ENCODE assay signal across 17 mouse cellular contexts in genomic region chr7:113113266-113113893, GRCm38 (mm10).
DNase-seq lines count a peak whose midpoint lies in the region; ATAC-seq and TF ChIP-seq lines count a peak whose summit lies in the region.
"Had no signal": no experiment of that assay in that cellular context is flagged by ENCODE, and none has a peak within 500 bp of the region (broad histone marks: within the 10 kb centered on the region; RNA-seq: fewer than 3 reads in every experiment).

No protein-coding gene starts in this region.

- H3K27ac ChIP-seq in stomach, embryonic 15.5 days = no peak overlapping the region
- no peak overlapping the region for H3K27ac ChIP-seq in lung, postnatal 0 days (ENCODE audit: low read length)
- H3K27ac ChIP-seq: embryonic facial prominence, embryonic 15.5 days; intestine, embryonic 15.5 days; limb, embryonic 10.5 days; liver, embryonic 12.5 days; lung, embryonic 15.5 days; neural tube, embryonic 15.5 days had no signal

- 42% methylated on average over 10 of the region's 10 CpGs for WGBS in stomach, embryonic 15.5 days
- 52% methylated on average over 10 of the region's 10 CpGs for WGBS in lung, postnatal 0 days

- intact Hi-C loops in left cerebral cortex, postnatal 4 days (cut with DNase I) = no loop called here

- H3K4me2 ChIP-seq in stomach, embryonic 15.5 days = no peak overlapping the region
- no peak overlapping the region for H3K4me2 ChIP-seq in lung, postnatal 0 days (replicated peaks; ENCODE audit: low read depth, low read length)
- H3K4me2 ChIP-seq: embryonic facial prominence, embryonic 15.5 days; intestine, embryonic 15.5 days; liver, embryonic 12.5 days; lung, embryonic 15.5 days; neural tube, embryonic 15.5 days had no signal

- DNase-seq in adrenal gland, postnatal 14 days = peak; percentile 45
- DNase-seq in adrenal gland, adult 8-10 months = no peak
- DNase-seq in left cerebral cortex, postnatal 4 days = peak; percentile 32
- no peak for DNase-seq in left cerebral cortex, adult 18-20 months (ENCODE audit: low spot score in 2 of 2)
- DNase-seq in cerebellum, adult 9-11 months = peak; percentile 82
- no peak for DNase-seq in lung, postnatal 0 days (ENCODE audit: low spot score)
- no peak for DNase-seq in layer of hippocampus, adult 9-10 months (ENCODE audit: low spot score)
- DNase-seq: gastrocnemius, postnatal 25 days; kidney, postnatal 36 days; layer of hippocampus, postnatal 36 days had no signal

- no peak for TF ChIP-seq EP300 in lung, postnatal 0 days (IDR thresholded peaks at IDR 0.05)

- no peaks in the 10 kb centered on the region for H3K36me3 ChIP-seq in stomach, embryonic 15.5 days
- no peaks in the 10 kb centered on the region for H3K36me3 ChIP-seq in lung, postnatal 0 days (ENCODE audit: insufficient read depth, low read length)
- H3K36me3 ChIP-seq: embryonic facial prominence, embryonic 15.5 days; intestine, embryonic 15.5 days; limb, embryonic 10.5 days; liver, embryonic 12.5 days; lung, embryonic 15.5 days; neural tube, embryonic 15.5 days had no signal

- no peaks in the 10 kb centered on the region for H3K9me3 ChIP-seq in stomach, embryonic 15.5 days
- H3K9me3 ChIP-seq in lung, postnatal 0 days (ENCODE audit: low read length) = no peaks in the 10 kb centered on the region
- H3K9me3 ChIP-seq: embryonic facial prominence, embryonic 15.5 days; intestine, embryonic 15.5 days; limb, embryonic 10.5 days; liver, embryonic 12.5 days; lung, embryonic 15.5 days; neural tube, embryonic 15.5 days had no signal

- H3K9ac ChIP-seq in stomach, embryonic 15.5 days = no peak overlapping the region
- H3K9ac ChIP-seq in lung, postnatal 0 days (replicated peaks; ENCODE audit: low read depth) = no peak overlapping the region
- H3K9ac ChIP-seq: embryonic facial prominence, embryonic 15.5 days; intestine, embryonic 15.5 days; liver, embryonic 12.5 days; lung, embryonic 15.5 days; neural tube, embryonic 15.5 days had no signal

- H3K4me1 ChIP-seq in stomach, embryonic 15.5 days = peaks cover 2% of the 10 kb centered on the region; the same call in 1 of the 2 replicates
- H3K4me1 ChIP-seq in lung, postnatal 0 days (ENCODE audit: insufficient read depth, low read depth, low read length) = no peaks in the 10 kb centered on the region
- H3K4me1 ChIP-seq: embryonic facial prominence, embryonic 15.5 days; intestine, embryonic 15.5 days; liver, embryonic 12.5 days had no signal

- ATAC-seq in stomach, embryonic 15.5 days (ENCODE audit: insufficient read depth, low FRiP score, low read depth) = peak; percentile 35; the same call in 1 of the 2 replicates
- ATAC-seq in lung, postnatal 0 days = no peak
- ATAC-seq: intestine, embryonic 15.5 days; liver, embryonic 12.5 days had no signal

- H3K4me3 ChIP-seq in stomach, embryonic 15.5 days (replicated peaks) = no peak overlapping the region
- H3K4me3 ChIP-seq in lung, postnatal 0 days (ENCODE audit: low read depth, low read length) = no peak overlapping the region
- H3K4me3 ChIP-seq: embryonic facial prominence, embryonic 15.5 days; intestine, embryonic 15.5 days; limb, embryonic 10.5 days; liver, embryonic 12.5 days; lung, embryonic 15.5 days; neural tube, embryonic 15.5 days had no signal

- no peaks in the 10 kb centered on the region for H3K27me3 ChIP-seq in stomach, embryonic 15.5 days (replicated peaks)
- H3K27me3 ChIP-seq in lung, postnatal 0 days (replicated peaks; ENCODE audit: insufficient read depth, low read length) = no peaks in the 10 kb centered on the region
- H3K27me3 ChIP-seq: embryonic facial prominence, embryonic 15.5 days; intestine, embryonic 15.5 days; liver, embryonic 12.5 days; lung, embryonic 15.5 days; neural tube, embryonic 15.5 days had no signal

- TF ChIP-seq CTCF in lung, postnatal 0 days (IDR thresholded peaks at IDR 0.05) = no peak

Comparison
In these comparisons a context has a peak if more than half of its experiments do, and no peak if none do; other contexts are left out.
1. DNase-seq: peak in adrenal gland, postnatal 14 days (single experiment), left cerebral cortex, postnatal 4 days (single experiment) and cerebellum, adult 9-11 months (single experiment); none in adrenal gland, adult 8-10 months (single experiment), left cerebral cortex, adult 18-20 months (0 of 2), lung, postnatal 0 days (single experiment) and layer of hippocampus, adult 9-10 months (single experiment).